Mouse (Mus musculus): ENCODE results near the gene Dyrk1a.

- TF ChIP-seq MAZ (IDR thresholded peaks at IDR 0.05; ENCODE audit: low read depth, low read length) = no peak
- TF ChIP-seq UBTF (IDR thresholded peaks at IDR 0.05; ENCODE audit: low read depth, low read length) = no peak
- TF ChIP-seq USF1 (IDR thresholded peaks at IDR 0.05; ENCODE audit: low read depth, low read length) = no peak
- no peak for TF ChIP-seq JUN (IDR thresholded peaks at IDR 0.05; ENCODE audit: insufficient read depth, low read depth, low read length)
- no peak for TF ChIP-seq CTCF (conservative IDR thresholded peaks at IDR 0.05 in 1 of 2, IDR thresholded peaks at IDR 0.05 in 1 of 2; ENCODE audit: low read depth in 2 of 2, low read length in 2 of 2)
- TF ChIP-seq POLR2A (IDR thresholded peaks at IDR 0.05; ENCODE audit: low read depth, low read length) = no peak
- TF ChIP-seq RAD21 (IDR thresholded peaks at IDR 0.05; ENCODE audit: low read depth, low read length) = no peak
- no peak for TF ChIP-seq MAFK (IDR thresholded peaks at IDR 0.05; ENCODE audit: insufficient replicate concordance, low read length)
- TF ChIP-seq NRF1 (IDR thresholded peaks at IDR 0.05; ENCODE audit: low read depth, low read length) = no peak
Measured at GRCm38 (mm10) chr16:94641799-94642198, 72.0 kb downstream of the Dyrk1a start.
